Mouse (Mus musculus): ENCODE measurements at regions not wholly inside any gene's neighbourhood (a gene's known extent, or its start where the extent isn't known, plus 50 kb on each side); places are given as distances from the start of the nearest gene placed in this dataset.

DNA sequence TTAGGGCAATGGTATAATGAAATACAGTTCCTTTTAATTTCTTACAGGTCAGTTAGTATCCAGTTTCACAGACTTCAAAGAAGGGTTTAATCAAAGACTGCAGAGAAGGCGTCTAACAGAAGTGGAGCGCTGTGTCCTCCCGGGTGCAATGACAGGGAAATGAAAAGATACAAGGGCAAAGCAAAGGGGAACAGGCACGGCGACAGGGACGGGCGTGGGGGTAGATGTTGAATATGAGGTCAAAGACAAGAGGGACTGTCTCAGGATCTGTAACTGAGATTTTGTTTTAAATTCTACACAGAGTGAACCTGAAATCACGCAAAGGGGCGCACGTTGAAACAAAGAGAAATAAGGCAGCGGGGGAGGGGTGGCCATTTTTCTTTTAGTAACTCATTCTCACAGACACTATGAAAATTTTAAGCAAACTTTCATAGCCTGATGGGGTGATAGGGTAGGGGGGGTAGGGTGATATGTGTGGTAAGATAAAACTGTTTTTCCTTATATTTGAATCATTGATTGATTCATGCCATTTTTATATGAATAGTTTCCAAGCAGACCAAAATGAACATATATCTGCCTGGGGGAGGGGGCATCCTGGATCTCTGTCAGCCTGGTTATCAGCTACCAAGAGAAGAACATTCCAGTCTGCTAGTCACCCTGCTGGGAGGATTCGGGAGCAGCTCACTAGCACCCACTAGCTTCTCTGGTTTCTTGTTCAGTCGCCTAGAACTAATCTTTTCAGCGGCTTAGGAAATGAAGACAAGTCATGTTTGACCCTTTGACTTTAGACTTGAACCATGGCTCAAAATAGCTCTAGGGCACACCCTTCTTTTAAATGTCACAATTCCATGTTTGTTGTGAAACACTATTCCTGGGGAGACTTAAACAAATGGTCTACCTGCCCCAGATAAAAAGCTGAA is 139.1 kb upstream of the Map3k7 start:
- no peak for DNase-seq (ENCODE audit: low spot score in 2 of 2)

DNA sequence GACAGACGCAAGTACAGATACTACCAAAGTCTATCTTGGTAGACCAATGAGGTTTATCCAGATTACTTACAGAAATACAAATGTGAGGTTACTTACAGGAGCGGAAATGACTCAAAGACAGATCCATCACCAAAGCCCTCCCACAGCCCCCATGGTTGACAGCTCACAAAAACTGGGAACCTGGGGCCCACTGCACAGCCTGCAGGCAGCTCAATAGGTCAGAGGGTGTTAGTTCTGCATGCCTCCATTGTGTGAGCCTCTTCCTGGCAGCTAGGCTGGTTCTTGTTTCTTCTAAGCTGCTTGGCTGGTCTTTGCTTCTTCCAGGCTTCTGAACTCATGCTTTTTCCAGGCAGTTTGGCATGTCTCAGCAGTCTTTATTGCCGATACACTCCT is 138.5 kb upstream of the Map3k7 start:
- DNase-seq (ENCODE audit: low spot score in 2 of 2), result no peak

DNA sequence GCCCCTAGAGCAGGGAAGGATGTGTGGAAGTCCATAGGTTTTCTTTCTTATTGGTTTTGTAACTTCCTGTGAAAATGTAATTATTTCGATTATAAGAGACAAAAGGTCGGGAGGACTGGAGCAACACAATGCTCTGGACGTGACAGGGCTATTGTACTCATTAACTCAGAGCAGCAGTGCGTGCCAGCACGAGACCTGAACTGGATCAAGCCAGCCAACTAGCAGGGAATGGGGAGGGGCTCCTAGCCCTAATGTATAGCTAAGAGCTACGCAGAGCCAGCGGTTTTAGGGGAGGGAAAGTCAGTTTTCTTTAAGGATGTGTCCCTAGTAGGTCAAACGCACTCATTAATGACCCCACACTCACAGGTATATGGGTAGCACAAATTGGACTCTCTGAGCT is 137.2 kb upstream of the Map3k7 start:
- DNase-seq (ENCODE audit: low spot score in 2 of 2), result no peak

DNA sequence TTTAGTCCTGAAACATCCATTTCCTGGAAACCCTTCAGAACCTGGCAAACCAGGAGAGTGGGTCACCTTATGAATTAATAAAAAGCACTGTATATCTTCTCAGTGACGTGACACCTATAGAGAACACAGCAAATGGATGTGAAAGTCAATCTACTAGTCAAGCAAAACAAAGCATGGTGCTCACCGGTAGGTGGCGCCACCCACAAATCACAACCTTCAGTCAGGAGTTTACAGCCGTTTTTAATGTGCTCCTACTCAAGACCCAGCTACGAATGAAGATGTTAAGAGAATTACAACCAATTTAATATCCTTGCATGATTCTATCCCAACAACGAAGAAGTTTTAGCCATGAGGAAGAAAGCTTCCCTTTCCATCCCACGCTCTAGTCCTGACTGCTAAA is 136.6 kb upstream of the Map3k7 start:
- peak in 1 of 2 experiments; percentile 44 for DNase-seq (ENCODE audit: low spot score in 2 of 2)

DNA sequence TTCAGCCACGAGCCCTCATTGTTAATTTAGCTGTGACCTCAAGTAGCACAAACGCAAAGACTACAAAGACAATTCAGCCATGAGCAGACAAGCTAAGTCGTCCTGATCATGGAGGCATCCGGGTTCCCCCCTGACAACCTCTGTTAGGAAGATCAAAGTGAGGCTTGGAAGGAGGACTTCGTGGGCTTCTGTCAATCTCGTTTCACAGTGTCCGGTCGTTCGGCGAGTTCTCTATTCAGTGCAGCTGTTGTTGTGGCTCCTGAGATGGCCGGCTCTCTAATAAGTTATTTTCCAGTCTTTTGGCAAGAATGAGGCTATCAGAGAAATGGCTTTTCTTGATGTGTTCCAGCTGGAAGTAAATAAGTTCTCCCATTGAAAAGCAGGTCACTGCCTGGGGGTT is 133.7 kb upstream of the Map3k7 start:
- DNase-seq (ENCODE audit: low spot score in 2 of 2), result no peak

DNA sequence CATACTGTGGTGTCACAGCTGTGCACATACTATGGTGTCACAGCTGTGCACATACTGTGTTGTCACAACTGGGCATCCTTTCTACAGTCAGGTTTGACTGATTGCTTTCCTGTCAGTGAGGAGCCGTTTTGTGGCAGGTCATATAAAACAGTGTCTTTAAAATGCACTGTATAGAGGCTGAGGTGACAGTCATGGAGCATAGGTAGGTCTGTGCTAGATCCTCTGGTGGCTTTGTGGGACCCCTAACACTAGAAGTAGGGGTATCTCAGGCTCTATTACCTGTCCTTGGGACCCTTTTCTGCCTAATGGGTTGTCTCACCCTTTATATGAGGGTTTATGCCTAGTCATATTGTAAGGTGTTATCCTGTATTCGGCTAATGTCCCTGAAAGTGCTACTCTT is 132.4 kb upstream of the Map3k7 start:
- no peak for DNase-seq (ENCODE audit: low spot score in 2 of 2)

DNA sequence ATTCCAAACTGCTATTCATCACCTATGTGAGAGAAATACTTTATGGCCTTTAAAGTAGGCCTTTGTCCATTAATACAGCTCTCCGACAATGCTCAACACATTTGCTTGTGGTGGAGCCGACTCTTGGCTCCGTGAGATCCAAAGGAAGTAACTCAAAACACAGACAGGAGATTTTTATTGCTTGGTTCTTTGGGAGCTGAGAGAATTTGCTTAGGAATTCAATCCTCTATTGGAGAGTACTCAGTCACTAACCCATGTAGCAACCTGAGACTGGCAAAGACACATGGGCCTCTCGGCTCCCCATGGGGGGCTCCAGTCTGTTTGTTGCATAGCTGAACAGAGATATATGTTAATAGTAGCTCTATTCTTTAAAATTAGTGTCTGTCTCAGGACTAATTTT is 130.1 kb upstream of the Map3k7 start:
- DNase-seq (ENCODE audit: low spot score in 2 of 2), result no peak

DNA sequence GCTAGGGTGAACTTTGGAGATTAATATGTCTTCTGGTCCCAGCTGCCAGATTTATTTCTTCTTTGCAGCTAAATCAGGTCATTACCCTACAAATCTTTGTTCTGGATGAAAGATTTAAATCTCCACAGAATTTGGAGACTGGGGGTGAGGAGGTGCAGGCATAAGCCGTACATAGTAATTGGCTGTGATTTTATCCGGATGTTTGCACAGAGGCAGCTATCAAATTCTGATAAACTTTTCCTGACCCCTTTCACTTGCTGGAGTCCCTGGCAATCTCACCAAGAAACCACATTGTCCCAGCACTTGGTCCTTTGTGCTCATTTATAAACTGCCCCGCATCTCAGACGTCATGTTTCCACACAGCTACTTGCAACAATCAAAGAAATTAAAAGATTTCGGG is 128.8 kb upstream of the Map3k7 start:
- DNase-seq (ENCODE audit: low spot score in 2 of 2), result no peak

DNA sequence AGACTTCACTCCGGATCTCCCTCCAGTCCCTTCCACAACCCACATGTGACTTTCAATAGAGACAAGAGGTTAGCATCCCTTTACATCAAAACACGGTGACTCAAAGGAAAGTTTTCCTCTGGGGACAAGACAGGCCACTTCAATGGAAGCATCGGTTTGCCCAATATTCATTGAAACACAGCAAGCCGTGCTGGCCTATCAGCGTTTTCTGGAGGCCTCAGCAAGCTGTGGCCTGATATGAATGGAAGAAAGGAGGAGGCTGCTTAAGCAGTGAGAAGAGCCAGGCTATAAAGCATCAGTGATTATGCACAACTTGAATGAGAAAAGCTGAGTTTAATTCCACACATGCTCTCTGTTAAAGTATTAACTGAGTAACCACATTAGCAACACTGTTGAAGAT is 125.3 kb upstream of the Map3k7 start:
- no peak for DNase-seq (ENCODE audit: low spot score in 2 of 2)

DNA sequence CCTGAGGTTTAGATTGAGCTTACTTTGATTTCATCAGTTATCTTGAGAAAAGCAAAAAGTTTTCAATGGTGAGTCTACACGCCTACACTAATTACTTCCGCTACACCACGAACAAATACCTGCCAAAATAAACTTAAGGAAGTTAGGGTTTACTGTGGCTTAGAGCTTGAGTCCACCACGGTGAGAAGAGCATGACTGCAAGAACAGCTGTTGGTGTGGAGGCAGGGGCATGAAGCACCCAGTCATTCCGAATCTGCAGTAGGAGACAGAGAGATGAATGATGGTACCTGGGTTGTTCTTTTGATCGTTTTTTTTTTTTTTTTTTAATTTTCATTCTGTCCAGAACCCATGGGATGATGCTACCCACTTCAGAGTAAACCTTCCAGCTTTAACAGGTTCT is 114.1 kb upstream of the Map3k7 start:
- no peak for DNase-seq (ENCODE audit: low spot score in 2 of 2)

DNA sequence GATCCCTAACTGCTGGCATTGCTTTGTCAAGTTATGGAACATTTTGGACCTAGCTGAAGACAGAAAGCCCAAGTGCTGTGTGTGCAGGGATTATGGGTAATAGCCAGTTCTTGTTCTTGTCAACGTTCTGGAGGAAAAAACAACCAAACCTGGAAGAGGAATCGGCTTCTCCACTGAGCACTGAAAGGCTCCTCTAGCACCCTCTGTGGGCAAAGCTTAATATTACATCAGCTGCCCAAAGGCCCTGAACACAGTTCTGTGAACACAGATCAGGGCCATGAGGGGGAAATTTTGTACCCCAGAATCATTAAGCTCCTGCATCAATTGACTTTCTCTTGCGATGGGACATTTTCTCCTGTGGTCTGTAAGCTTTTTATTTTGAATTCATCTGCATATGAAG is 112.9 kb upstream of the Map3k7 start:
- no peak for DNase-seq (ENCODE audit: low spot score in 2 of 2)

DNA sequence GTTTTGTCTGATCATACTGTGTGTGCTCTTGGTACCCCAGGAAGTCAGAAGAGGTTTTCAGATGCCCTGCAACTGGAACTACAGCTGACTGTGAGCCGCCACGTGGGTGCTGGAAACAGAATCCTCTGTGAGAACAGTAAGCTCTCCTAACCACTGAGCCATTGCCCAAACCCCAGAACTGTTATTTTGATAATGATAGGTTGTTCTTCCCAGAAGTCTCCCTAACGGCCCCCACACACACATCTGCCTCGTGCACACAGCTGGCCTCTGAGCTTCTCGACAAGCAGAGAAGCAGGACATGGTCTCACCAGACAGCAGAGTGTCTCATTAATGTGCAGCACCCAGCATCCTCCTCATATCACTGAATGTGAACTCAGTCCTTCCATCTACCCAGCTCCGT is 110.0 kb upstream of the Map3k7 start:
- DNase-seq (ENCODE audit: low spot score in 2 of 2), result no peak

DNA sequence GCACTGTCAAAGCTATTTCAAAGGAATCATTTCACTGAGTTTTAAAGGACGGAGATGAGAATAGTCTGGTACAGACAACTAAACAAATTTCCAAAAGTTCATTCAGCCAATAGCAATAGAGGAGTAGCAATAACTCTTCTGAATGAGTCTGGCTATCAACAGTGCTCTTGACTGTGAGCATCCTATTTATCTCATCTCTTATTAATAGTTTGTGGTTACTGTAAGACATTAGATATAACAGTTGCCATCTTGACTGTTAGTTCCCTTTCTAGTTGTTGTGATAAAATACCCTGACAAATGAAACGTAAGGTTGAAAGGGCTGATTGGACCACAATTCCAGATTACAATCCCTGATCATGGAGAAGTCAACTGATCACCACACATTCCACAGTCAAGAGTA is 103.5 kb upstream of the Map3k7 start:
- no peak for DNase-seq (ENCODE audit: low spot score in 2 of 2)

DNA sequence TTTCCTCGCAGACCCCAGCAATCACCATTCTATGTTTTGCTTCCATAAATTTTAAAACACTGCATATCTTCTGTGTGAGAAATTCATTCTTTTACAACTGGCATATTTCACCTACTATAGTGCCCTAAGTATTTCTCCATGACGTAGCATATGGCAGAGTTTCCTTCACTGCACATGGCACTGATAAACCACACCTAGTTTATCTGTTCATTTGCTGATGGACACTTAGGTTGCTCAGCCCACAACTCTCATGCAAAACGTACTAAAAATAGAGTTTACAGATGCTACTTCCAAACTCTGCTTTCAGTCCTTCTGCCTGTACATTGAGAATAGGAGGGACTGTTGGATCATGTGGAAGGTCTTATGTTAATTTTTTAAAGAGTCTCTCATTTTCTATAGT is 102.7 kb upstream of the Map3k7 start:
- DNase-seq (ENCODE audit: low spot score in 2 of 2), result no peak

DNA sequence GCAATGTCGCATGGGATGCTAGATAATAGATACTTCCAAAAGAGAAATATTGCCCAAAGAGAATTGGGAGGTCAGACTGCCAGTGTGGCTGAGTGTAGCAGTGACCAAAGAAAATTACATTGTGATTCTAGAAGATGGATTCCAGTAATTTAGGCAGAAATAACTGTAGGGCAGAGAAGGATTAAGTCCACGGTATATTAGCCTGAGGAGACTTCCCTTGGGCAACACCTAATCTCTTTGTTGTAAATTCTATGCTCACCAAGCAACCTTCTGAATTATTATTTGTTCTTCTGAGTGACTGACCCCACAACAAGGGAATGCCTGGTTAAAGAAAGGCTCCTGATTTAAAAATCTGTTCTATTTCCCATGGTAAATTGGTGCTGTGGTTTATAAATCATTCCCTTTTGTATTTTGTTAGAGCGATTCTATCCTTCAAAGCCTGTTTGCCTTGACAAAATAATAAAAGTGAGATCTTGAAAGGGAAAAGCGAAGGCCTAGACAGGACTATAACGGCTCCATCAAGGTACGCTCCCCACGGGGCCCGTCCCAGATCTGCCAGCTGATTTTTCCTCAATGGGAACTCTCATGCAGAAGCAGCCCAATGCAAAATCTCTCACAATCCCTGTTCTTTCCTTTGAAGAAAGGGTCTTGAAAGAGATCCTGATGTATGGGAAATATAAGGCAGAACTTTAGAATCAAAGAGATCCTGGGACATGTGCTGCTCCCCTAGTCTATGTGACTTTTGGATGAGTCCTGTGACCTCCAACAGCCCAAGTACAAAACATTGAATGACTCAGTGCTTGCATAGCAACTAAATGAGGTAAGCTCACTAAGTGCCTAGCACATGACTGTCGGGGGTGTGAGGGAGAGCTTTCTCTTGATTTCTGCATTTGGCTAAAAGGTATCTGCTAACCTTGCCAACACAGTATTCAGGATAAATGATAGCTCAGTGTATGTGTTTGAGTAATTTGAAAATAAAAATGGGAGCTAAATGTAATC is 90.6 kb upstream of the Map3k7 start:
- DNase-seq (ENCODE audit: low spot score in 2 of 2), result no peak

DNA sequence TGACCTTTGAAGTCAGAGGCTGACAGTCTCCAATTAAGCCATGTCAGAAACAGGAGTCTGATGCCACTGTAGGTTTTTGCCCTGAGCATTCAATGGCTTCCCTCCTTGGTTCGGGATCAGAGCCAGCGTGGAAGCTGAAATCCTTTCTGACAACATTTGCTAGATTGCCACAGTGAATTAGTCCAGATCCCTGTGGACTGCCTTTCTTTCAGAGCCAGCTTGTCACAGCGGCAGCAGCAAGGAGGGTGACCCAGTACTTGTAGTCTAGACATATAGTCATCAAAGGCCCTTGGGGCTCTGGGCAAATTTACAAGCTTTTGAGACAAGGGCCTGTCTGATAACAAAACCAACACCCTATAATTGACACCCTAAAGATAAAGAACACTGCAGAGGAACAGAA is 86.5 kb upstream of the Map3k7 start:
- DNase-seq (ENCODE audit: low spot score in 2 of 2), result no peak

DNA sequence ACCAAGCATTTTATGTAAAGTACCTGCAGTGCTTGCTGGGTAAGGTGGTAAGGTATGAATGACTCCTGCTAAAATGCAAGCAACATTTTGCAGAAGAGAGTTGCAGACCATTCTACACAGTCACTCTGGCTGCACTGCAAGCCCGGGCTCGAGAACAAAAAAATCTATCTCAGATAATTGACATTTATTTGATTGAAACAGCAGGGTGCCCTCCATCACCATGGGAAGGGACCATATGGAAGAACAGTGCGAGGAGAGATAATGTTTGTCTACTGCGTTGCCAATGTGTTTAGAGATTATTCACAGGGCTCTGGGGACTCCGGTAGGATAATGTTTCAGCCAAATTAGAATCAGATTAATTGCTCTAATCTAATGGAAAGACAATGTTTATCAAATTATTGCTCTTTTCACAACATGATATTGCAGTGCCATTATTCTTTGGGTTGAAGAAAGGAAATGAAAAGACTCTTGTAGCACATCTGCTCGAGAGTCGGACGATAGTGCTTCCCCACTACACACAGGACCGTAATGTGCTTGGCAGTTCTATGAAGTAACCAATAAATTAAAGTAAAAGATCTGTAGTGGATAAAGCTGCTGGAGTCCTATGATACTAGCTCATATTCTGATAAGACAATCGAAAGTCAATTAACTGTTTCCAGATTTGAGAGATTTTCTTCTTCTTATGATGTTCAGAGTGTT is 85.3 kb upstream of the Map3k7 start:
- DNase-seq (ENCODE audit: low spot score in 2 of 2), result no peak

DNA sequence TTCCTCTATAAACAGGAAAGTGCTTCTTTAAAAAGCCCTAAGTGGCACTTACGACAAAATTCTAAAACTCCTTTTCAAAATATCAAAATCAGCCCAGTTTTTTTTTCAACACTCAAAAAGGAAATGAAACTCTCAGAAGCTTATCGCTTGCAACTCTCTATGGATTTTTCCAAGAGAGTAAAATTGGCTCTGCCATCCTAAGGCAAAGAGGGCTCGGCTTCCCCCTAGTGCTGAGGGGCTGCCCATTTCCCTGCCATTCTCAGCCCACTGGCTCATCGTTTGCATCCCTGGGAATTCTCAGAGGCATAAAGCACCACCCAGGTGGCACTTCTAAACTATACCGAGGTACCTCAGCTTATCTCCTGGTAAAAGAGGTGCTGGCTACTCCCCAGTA is 84.7 kb upstream of the Map3k7 start:
- no peak for DNase-seq (ENCODE audit: low spot score in 2 of 2)

DNA sequence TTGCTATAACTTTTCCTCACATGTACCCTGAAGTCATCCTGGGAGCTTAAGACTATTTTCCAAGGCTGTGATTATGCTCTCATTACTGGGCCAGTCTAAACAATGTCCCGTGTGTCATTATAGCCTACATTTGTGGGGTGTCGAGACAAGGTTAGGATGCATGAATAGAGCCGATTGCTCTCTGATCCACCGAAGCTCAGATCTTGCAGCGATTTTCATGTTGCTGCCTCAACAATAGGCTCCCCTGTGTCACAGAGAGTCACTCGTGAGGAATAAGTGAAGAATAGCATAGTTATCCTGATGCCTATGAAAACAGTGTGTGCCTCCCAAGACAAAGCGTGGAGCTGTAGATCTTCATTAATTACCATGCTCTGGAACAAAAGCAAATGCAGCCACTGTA is 83.7 kb upstream of the Map3k7 start:
- no peak for DNase-seq (ENCODE audit: low spot score in 2 of 2)

DNA sequence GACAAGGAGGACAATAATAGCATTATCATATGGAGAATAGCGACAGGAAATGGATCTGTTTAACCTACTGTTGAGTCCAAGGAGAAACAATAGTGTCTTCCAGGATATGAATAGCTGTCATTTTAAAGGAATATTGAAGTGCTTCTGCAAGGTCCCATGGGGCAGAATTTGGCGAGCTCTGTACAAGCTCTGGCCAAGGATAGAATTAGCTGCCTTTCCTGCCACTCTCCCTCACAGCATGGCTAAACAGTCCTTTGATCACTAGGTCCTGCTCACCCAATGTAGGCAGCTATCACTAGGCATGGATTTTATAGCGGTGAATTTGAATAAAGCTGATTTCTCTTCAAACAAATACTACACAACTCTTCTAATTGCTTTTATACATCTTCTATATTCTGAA is 74.2 kb upstream of the Map3k7 start:
- DNase-seq (ENCODE audit: low spot score in 2 of 2), result no peak

DNA sequence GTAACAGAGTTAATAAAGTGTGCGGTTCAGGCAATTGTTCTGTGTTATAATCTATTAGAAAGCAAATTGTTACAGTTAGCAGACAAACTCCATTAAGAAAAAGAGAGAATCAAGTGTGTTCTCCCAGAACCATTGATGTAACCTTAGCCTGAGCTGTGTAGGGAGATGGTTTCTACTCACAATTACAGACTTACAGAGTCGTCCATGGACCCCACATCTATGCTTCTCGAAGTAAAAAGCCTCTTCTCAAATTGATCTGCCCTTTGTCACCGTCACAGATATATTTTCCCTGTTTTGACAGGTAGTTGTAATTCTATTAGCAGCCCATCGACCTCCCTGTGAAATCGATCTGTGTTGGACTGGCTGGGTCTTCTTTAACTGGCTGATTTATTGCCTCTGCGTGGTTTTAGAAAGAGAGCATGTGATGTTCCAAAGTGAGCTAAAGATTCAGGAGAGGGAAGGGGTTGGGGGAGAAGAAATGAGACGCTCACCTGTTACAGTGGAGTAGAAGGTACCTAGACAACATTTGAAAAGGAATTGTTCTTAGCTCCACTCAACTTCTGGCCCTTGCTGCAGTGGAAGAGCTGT is 54.7 kb upstream of the Map3k7 start:
- DNase-seq (ENCODE audit: low spot score in 2 of 2), result no peak
